10 mouse cellular contexts compared by ENCODE assay signal in the genomic region with DNA sequence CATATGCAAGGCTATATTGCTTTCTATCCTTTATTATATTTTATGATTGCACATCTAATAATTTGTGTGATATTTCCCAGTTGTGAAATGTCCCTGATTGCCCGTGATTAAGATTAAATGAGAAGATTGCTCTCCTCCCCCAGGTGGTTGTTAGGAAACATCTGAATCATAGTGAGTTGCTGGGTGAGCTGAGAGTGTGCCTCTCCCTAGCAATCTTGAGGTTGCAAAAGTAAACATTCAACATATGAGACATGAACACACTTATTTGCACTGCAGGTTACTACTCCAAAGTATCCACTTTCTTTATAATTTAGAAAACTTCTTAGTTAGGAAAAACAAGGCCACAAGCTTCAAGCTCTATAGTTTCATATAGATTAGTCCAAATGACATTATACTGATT.
"Had no signal": no experiment of that assay in that cellular context is flagged by ENCODE, and none has a peak within 500 bp of the region (broad histone marks: within the 10 kb centered on the region; RNA-seq: fewer than 3 reads in every experiment).

No protein-coding gene starts in this region.

- DNase-seq: lung, embryonic 14.5 days; midbrain, embryonic 14.5 days; retina, postnatal 1 day; right cerebral cortex, adult 18-20 months; right cerebral cortex, postnatal 25 days; right cerebral cortex, postnatal 4 days; spleen, adult 18-20 months; thymus, adult 18-20 months; thymus, postnatal 14 days; thymus, postnatal 36 days had no signal
